Mouse (Mus musculus) midbrain, embryonic 16.5 days (tissue): Measurements from ENCODE around the gene Ctss. TPM values are rescaled to one million over a fixed set of nuclear protein-coding genes. Genes with fewer than 3 reads are reported as not detected.

Experiments used
- ATAC-seq: fragments of 200-750 bp; cut with Nextera tagmentation; 2 replicates; pipeline ENCODE4 v1.8.0; 2017; ENCODE audit warnings: moderate TSS enrichment
- H3K27ac ChIP-seq: fragments of 300-500 bp; sonication (generic); 2 replicates; pipeline ENCODE4 v1.5.1; 2014; ENCODE audit warnings: mild to moderate bottlenecking, low read length, mixed read lengths
- H3K27me3 ChIP-seq: fragments of 300-500 bp; sonication (generic); 2 replicates; pipeline ENCODE4 v1.6.1; 2014; ENCODE audit warnings: low read depth, low read length, mixed read lengths; ENCODE audit not compliant: control insufficient read depth, insufficient read depth
- H3K36me3 ChIP-seq: fragments of 300-500 bp; sonication (generic); 2 replicates; pipeline ENCODE4 v1.6.1; 2014; ENCODE audit warnings: mild to moderate bottlenecking, low read length, moderate library complexity, mixed read lengths; ENCODE audit not compliant: control insufficient read depth, insufficient read depth
- H3K4me1 ChIP-seq: fragments of 300-500 bp; sonication (generic); 2 replicates; pipeline ENCODE4 v1.6.1; 2014; ENCODE audit warnings: mild to moderate bottlenecking, low read length, mixed read lengths; ENCODE audit not compliant: control insufficient read depth, insufficient read depth
- H3K4me2 ChIP-seq: fragments of 300-500 bp; sonication (generic); 2 replicates; pipeline ENCODE4 v1.6.1; 2014; ENCODE audit warnings: mild to moderate bottlenecking, low read length, mixed read lengths
- H3K4me3 ChIP-seq: fragments of 300-500 bp; sonication (generic); 2 replicates; pipeline ENCODE4 v1.5.1; 2014; ENCODE audit warnings: low read depth, mild to moderate bottlenecking, low read length, moderate library complexity, mixed read lengths
- H3K9ac ChIP-seq: fragments of 300-500 bp; sonication (generic); 2 replicates; pipeline ENCODE4 v1.6.1; 2014; ENCODE audit warnings: low read depth, low read length, mixed read lengths
- H3K9me3 ChIP-seq: fragments of 300-500 bp; sonication (generic); replicated peaks from 2 replicates; pipeline ENCODE4 v1.6.1; 2014; ENCODE audit warnings: mild to moderate bottlenecking, low read length, mixed read lengths; ENCODE audit not compliant: control insufficient read depth, poor library complexity, severe bottlenecking
- WGBS: fragments of 180-500 bp; shearing (Covaris S2); extraction: QIAGEN DNeasy Blood & Tissue Kit; methylation state at CpG from one replicate; pipeline ENCODE4 v1.1.7; 2014; 5-methylcytosine and 5-hydroxymethylcytosine counted together
- polyA plus RNA-seq: library from polyadenylated mRNA; unstranded; fragments of >200 nt; fragmentation: Nextera tagmentation; extraction: Ambion mirVana; gene quantifications from 2 replicates; pipeline ENCODE4 v1.2.1, GENCODE M21; 2015

Gene Ctss
- polyA plus RNA-seq, 1 experiment from 2014 or later, result 10.4 TPM

DNA sequence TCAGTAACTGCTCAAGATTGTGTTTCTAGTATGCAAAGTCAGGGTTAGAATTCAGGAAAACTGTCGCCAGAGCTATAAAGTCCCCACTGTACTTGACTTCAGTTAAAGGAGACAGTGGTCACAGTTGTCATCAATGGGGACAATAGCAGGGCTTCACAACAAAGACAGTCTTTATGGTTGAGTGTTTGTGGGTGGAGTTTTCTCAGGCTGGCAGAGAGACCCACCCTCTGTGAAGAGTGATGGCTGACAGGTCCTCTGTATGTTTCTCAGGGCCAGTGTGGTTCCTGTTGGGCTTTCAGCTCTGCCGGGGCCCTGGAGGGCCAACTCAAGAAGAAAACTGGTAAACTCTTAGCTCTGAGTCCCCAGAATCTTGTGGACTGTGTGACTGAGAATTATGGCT is 24.3 kb upstream of the Ctss start:
- no peaks in the 10 kb centered on the region for H3K27me3 ChIP-seq
- H3K4me1 ChIP-seq, result no peaks in the 10 kb centered on the region
- ATAC-seq, result no peak
- 53% methylated on average over 2 of the region's 2 CpGs for WGBS
- no peak overlapping the region for H3K9ac ChIP-seq
- H3K9me3 ChIP-seq, result no peaks in the 10 kb centered on the region
- H3K27ac ChIP-seq, result no peak overlapping the region
- H3K4me2 ChIP-seq, result no peak overlapping the region
- H3K4me3 ChIP-seq, result no peak overlapping the region
- peaks cover 4% of the 10 kb centered on the region; the same call in 1 of the 2 replicates for H3K36me3 ChIP-seq

DNA sequence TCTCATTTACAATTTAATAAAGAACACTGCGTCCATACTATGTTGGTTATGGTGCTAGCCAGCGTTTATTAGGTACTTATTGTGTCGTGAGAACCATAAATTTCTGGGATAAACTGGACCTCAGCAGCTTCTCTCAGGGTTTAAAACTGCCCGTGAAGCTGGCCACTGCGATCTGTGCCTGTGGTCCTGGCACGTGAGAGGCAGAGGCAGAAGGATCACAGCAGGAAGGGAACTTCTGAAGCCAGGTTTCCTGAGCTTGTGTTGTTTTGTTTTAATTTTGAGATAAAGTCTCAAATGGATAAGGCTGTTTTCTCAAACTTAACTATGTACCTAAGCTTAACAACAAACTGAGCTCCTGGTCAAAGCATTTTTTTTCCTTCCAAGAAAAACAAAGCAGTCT is 17.2 kb upstream of the Ctss start:
- Histone ChIP-seq H3K9ac (no peak overlapping the region), H3K4me3 (no peak overlapping the region), H3K4me2 (no peak overlapping the region), H3K27me3 (no peaks in the 10 kb centered on the region), H3K27ac (no peak overlapping the region), H3K4me1 (no peaks in the 10 kb centered on the region), H3K36me3 (peaks cover 6% of the 10 kb centered on the region; the same call in 1 of the 2 replicates), H3K9me3 (no peaks in the 10 kb centered on the region)
- ATAC-seq, result no peak
- 76% methylated on average over 6 of the region's 6 CpGs for WGBS

DNA sequence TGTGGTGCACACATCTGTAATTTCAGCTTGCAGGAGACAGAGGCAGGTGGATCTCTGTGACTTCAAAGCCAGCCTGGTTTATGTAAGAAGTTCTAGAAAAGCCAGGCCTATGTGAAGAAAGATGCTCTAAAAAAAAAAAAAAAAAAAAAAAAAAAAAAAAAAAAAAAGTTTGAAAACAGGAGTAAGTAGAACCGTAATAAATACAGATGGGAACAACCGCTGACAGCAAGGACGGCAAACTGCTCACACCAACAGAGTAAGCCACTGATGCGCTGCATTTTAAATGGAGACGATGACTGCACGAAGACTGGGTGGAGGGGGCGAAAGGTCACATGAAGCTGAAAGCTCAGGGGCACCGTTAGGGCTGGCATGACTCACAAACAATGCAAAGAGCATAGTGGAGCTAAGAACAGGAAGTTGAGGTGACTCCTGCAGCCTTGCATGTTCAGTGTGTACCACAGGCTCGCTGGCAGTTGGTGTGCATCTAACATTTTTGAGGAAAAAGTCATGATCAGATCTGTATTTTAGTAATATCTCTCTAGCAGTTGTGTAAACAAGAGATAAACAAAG is 14.9 kb upstream of the Ctss start:
- H3K27me3 ChIP-seq, result no peaks in the 10 kb centered on the region
- no peak overlapping the region for H3K9ac ChIP-seq
- no peaks in the 10 kb centered on the region for H3K4me1 ChIP-seq
- H3K4me3 ChIP-seq, result no peak overlapping the region
- WGBS, result 79% methylated on average over 9 of the region's 9 CpGs
- H3K36me3 ChIP-seq, result peaks cover 5% of the 10 kb centered on the region; the same call in 1 of the 2 replicates
- no peak for ATAC-seq
- H3K4me2 ChIP-seq, result no peak overlapping the region
- no peaks in the 10 kb centered on the region for H3K9me3 ChIP-seq
- no peak overlapping the region for H3K27ac ChIP-seq

DNA sequence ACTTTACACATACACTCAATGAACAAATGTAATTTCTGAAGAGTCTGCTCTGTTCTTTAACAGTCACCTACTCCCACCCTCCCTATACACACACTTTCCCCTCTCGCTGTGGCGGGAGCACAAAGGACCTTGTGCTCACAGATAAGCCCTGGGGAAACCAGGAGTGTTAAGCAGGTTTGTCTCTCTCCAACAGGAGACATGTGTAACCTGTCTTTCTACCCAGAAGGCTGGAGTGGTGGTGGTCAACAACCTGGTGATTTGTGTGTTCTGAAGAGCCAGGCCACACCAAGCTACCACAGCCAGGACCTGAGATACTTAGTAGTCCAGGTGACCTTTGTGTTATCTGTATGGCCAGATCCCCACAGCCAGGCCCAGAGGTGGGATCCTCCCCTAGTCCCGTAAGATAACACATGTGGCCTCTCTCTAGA is 10.0 kb upstream of the Ctss start:
- Histone ChIP-seq H3K9ac (no peak overlapping the region), H3K4me1 (no peaks in the 10 kb centered on the region), H3K4me3 (no peak overlapping the region), H3K36me3 (no peaks in the 10 kb centered on the region), H3K27me3 (no peaks in the 10 kb centered on the region), H3K4me2 (no peak overlapping the region), H3K9me3 (no peaks in the 10 kb centered on the region), H3K27ac (no peak overlapping the region)
- WGBS, result 90% methylated on average over 3 of the region's 3 CpGs
- no peak for ATAC-seq

DNA sequence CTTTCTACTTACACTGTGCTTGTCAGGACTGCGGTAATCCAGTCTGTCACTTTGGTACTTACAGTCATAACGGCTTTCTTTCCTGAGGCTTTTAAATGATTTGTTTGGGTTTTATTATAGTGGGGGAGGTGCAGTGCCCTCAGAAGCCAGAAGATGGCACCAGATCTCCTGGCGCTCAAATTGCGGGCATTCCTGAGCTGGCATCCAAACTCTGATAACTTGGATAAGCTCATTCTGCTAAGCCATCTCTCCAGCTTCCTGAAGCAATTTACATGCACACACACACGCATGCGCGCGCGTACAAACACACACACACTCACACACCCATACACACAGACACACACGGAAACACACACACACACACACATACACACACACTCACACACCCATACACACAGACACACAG is 9.1 kb upstream of the Ctss start:
- no peak overlapping the region for H3K9ac ChIP-seq
- H3K27me3 ChIP-seq, result no peaks in the 10 kb centered on the region
- H3K9me3 ChIP-seq, result no peaks in the 10 kb centered on the region
- H3K4me2 ChIP-seq, result no peak overlapping the region
- H3K36me3 ChIP-seq, result no peaks in the 10 kb centered on the region
- 23% methylated on average over 10 of the region's 10 CpGs for WGBS
- peak; percentile 80 for ATAC-seq
- no peak overlapping the region for H3K27ac ChIP-seq
- no peak overlapping the region for H3K4me3 ChIP-seq
- H3K4me1 ChIP-seq, result no peaks in the 10 kb centered on the region

DNA sequence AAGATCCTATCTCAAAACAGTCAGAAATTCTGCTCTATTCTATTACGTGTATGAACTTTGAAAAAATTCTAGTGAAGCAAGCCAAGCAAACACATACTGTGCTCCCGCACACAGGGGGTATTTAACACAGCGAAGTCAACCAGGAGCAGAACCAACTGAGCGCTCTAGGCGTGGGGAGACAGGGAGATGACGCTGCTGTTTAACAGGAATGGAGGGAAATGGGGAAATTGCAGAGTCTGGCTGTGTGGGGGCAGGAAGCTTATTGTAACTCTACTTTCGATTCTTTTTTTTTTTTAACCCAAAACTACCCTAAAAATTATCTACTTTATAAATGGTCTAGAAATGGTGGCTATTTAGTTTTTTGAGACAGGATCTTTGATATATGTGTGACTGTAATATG is 7.7 kb upstream of the Ctss start:
- Histone ChIP-seq H3K27ac (no peak overlapping the region), H3K36me3 (no peaks in the 10 kb centered on the region), H3K9ac (no peak overlapping the region), H3K4me3 (no peak overlapping the region), H3K27me3 (no peaks in the 10 kb centered on the region), H3K4me1 (no peaks in the 10 kb centered on the region), H3K4me2 (no peak overlapping the region), H3K9me3 (no peaks in the 10 kb centered on the region)
- 87% methylated on average over 7 of the region's 7 CpGs for WGBS
- ATAC-seq, result no peak

DNA sequence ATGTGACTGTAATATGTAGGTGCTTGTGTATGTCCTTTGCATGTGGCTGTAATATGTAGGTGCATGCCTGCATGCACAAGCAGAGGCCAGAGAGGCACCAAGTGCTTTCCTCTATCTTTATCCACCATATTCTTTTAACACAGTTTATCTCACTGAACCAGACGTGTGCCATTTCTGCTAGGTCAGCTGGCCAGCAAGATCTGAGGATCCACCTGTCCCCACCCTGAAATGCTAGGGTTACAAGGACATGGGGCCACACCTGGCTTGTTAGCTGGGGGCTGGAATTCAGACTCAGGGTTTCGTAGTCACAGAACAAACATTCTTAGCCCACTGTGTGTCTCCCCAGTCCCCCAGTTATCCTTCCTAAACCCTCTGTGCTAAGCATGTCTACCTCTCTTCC is 7.3 kb upstream of the Ctss start:
- Histone ChIP-seq H3K27me3 (no peaks in the 10 kb centered on the region), H3K4me3 (no peak overlapping the region), H3K4me2 (no peak overlapping the region), H3K36me3 (no peaks in the 10 kb centered on the region), H3K4me1 (no peaks in the 10 kb centered on the region), H3K9me3 (no peaks in the 10 kb centered on the region), H3K9ac (no peak overlapping the region), H3K27ac (no peak overlapping the region)
- no peak for ATAC-seq
- 87% methylated on average over 2 of the region's 2 CpGs for WGBS

DNA sequence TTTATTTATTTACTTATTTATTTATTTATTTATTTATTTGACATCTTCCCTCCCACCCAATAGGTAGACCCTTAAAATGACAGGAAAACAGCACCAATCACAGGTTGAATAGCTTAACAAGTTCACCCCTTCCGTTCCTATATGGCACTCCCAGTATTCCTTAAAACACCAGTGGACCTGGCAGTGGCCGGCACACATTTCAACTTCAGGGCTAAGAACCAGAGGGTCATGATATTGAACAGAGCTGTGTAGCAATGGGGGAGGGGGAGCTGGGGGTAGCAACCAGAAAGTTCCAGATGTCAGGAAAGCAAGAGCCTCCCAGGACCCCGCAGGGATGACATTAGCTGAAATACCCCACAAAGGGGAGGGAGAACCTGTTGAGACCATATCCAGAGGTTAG is 6.5 kb upstream of the Ctss start:
- ATAC-seq, result no peak
- no peaks in the 10 kb centered on the region for H3K27me3 ChIP-seq
- H3K4me2 ChIP-seq, result no peak overlapping the region
- H3K36me3 ChIP-seq, result no peaks in the 10 kb centered on the region
- H3K9ac ChIP-seq, result no peak overlapping the region
- H3K9me3 ChIP-seq, result no peaks in the 10 kb centered on the region
- no peaks in the 10 kb centered on the region for H3K4me1 ChIP-seq
- 95% methylated on average over 3 of the region's 3 CpGs for WGBS
- H3K4me3 ChIP-seq, result no peak overlapping the region
- H3K27ac ChIP-seq, result no peak overlapping the region

DNA sequence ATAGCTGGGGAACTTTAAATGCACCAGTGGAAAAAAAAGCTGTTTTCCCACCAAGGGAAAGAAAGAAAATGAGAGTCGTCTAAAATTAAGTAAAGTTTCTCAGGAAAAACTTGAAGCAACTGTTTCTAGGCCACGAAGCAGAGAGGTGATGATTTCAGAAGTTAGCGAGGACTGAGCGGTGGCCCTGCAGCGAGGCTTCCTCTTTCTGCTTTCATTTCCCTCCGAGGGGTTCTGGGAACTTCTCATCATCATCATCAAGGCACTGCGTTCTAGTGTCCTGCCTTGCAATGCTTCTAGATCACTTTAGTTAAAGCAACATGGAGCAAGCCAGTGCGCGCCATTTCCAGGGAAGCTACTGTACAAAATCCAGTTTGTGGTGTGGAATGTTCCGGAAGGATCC is 5.4 kb upstream of the Ctss start:
- no peak overlapping the region for H3K9ac ChIP-seq
- H3K4me2 ChIP-seq, result no peak overlapping the region
- H3K4me3 ChIP-seq, result no peak overlapping the region
- H3K4me1 ChIP-seq, result no peaks in the 10 kb centered on the region
- ATAC-seq, result no peak
- H3K9me3 ChIP-seq, result no peaks in the 10 kb centered on the region
- no peak overlapping the region for H3K27ac ChIP-seq
- no peaks in the 10 kb centered on the region for H3K36me3 ChIP-seq
- 96% methylated on average over 10 of the region's 10 CpGs for WGBS
- H3K27me3 ChIP-seq, result no peaks in the 10 kb centered on the region
